In the genomic region with DNA sequence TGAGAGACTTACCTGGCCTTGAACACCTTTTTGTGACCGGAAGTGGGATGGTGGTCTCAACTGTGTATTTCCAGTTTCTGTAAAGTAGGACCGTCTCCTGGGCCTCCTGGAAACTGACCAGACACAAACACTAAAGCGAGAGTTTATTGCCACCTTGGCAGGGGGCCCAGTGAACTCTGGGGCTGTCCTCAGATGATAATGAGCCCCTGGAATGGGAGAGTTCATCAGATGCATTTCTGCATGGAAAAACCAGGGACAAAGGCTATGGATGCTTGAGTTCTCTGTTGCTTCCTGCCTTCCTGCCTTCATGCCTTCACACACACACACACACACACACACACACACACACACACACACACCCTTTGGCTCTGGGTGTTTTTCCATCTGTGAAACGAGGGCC, we compare ENCODE assay signal across 14 mouse cellular contexts. TPM values are rescaled to one million over a fixed set of nuclear protein-coding genes. Genes with fewer than 3 reads are reported as not detected.
DNase-seq lines count a peak whose midpoint lies in the region; ATAC-seq and TF ChIP-seq lines count a peak whose summit lies in the region.
"Had no signal": no experiment of that assay in that cellular context is flagged by ENCODE, and none has a peak within 500 bp of the region (broad histone marks: within the 10 kb centered on the region; RNA-seq: fewer than 3 reads in every experiment).

No protein-coding gene starts in this region.

- peak; percentile 54 for DNase-seq in retina, postnatal 1 day
- DNase-seq in retina, embryonic 14.5 days (ENCODE audit: low spot score), result no peak
- peak; percentile 34 for DNase-seq in kidney, adult 9 months
- DNase-seq in spleen, postnatal 14 days (ENCODE audit: low spot score in 2 of 2), result no peak
- DNase-seq in cerebellum, adult 2 months, result no peak
- DNase-seq in thymus, postnatal 0 days (ENCODE audit: low spot score), result no peak
- DNase-seq: cerebellum, postnatal 25 days; gastrocnemius, postnatal 36 days had no signal

- H3K27ac ChIP-seq in hindbrain, embryonic 15.5 days (replicated peaks), result no peak overlapping the region
- no peak overlapping the region for H3K27ac ChIP-seq in hindbrain, embryonic 12.5 days
- H3K27ac ChIP-seq in cerebellum, adult 2 months (ENCODE audit: insufficient read depth, low read length), result no peak overlapping the region
- H3K27ac ChIP-seq: heart, embryonic 15.5 days; intestine, embryonic 15.5 days; limb, embryonic 12.5 days had no signal

- peak overlapping the region; percentile 98; the same call in 1 of the 2 replicates for H3K4me2 ChIP-seq in hindbrain, embryonic 15.5 days
- no peak overlapping the region for H3K4me2 ChIP-seq in hindbrain, embryonic 12.5 days (replicated peaks)
- H3K4me2 ChIP-seq: heart, embryonic 15.5 days; limb, embryonic 12.5 days had no signal

- H3K4me1 ChIP-seq in hindbrain, embryonic 15.5 days (replicated peaks), result peaks cover 52% of the 10 kb centered on the region
- H3K4me1 ChIP-seq in hindbrain, embryonic 12.5 days, result peaks cover 27% of the 10 kb centered on the region
- peaks cover 10% of the 10 kb centered on the region; the same call in 1 of the 2 replicates for H3K4me1 ChIP-seq in cerebellum, adult 2 months (ENCODE audit: control insufficient read depth, insufficient read depth, low read length)

- TF ChIP-seq POLR2A in cerebellum, adult 2 months (IDR thresholded peaks at IDR 0.05; ENCODE audit: borderline replicate concordance, insufficient read depth, low read length), result no peak

- H3K27me3 ChIP-seq in hindbrain, embryonic 15.5 days, result peaks cover 9% of the 10 kb centered on the region; the same call in 1 of the 2 replicates
- peaks cover 64% of the 10 kb centered on the region for H3K27me3 ChIP-seq in hindbrain, embryonic 12.5 days
- H3K27me3 ChIP-seq in cerebellum, adult 2 months (ENCODE audit: control insufficient read depth, insufficient read depth, low read length), result no peaks in the 10 kb centered on the region; the same call in 1 of the 2 replicates

- no peak for ATAC-seq in hindbrain, embryonic 15.5 days (ENCODE audit: low FRiP score, low read depth)
- ATAC-seq in hindbrain, embryonic 12.5 days (ENCODE audit: low FRiP score), result no peak
- ATAC-seq: CD4-positive, CD25-positive, alpha-beta regulatory T cell, adult 4 months; intestine, embryonic 15.5 days had no signal

- no peak overlapping the region for H3K9ac ChIP-seq in hindbrain, embryonic 15.5 days
- H3K9ac ChIP-seq in hindbrain, embryonic 12.5 days, result no peak overlapping the region
- H3K9ac ChIP-seq: heart, embryonic 15.5 days; intestine, embryonic 15.5 days; limb, embryonic 12.5 days had no signal

- TF ChIP-seq CTCF in cerebellum, adult 2 months (IDR thresholded peaks at IDR 0.05; ENCODE audit: borderline replicate concordance, insufficient read depth, low read depth, low read length), result no peak

- no peaks in the 10 kb centered on the region for H3K9me3 ChIP-seq in hindbrain, embryonic 15.5 days
- H3K9me3 ChIP-seq in hindbrain, embryonic 12.5 days (replicated peaks), result no peaks in the 10 kb centered on the region
- H3K9me3 ChIP-seq: heart, embryonic 15.5 days; intestine, embryonic 15.5 days; limb, embryonic 12.5 days had no signal

- H3K36me3 ChIP-seq in hindbrain, embryonic 15.5 days, result no peaks in the 10 kb centered on the region
- no peaks in the 10 kb centered on the region for H3K36me3 ChIP-seq in hindbrain, embryonic 12.5 days
- H3K36me3 ChIP-seq: heart, embryonic 15.5 days; intestine, embryonic 15.5 days; limb, embryonic 12.5 days had no signal

- 0 out of 2 replicates have a peak overlapping the region, but pooled peaks have one; percentile 61 for H3K4me3 ChIP-seq in hindbrain, embryonic 15.5 days
- no peak overlapping the region for H3K4me3 ChIP-seq in hindbrain, embryonic 12.5 days
- no peak overlapping the region for H3K4me3 ChIP-seq in cerebellum, adult 2 months (replicated peaks; ENCODE audit: insufficient read depth, low read depth, low read length)
- H3K4me3 ChIP-seq: heart, embryonic 15.5 days; intestine, embryonic 15.5 days; limb, embryonic 12.5 days had no signal

- 40% methylated on average over 4 of the region's 4 CpGs for WGBS in hindbrain, embryonic 15.5 days
- WGBS in hindbrain, embryonic 12.5 days, result 54% methylated on average over 4 of the region's 4 CpGs
- WGBS in cerebellum, adult 2 months, result 53% methylated on average over 4 of the region's 4 CpGs

RNA-seq across cellular contexts. Expression of gene Cpne2, which starts 1.8 kb away (rescaled TPM):
- polyA plus RNA-seq in hindbrain, embryonic 15.5 days (2015; fragmentation: Nextera tagmentation; extraction: Ambion mirVana), result 19.4 and 26.4 TPM in 2 replicates
- polyA plus RNA-seq in hindbrain, embryonic 12.5 days (2016; fragmentation: Nextera tagmentation; extraction: Ambion mirVana), result 10.4 and 11.9 TPM in 2 replicates
- polyA plus RNA-seq in cerebellum, adult 2 months (2012; rRNA removed), result 39.3 and 46.3 TPM in 2 replicates
- polyA plus RNA-seq in thymus, postnatal 0 days (2015; fragmentation: Nextera tagmentation; extraction: Ambion mirVana), result 2.9 and 3.0 TPM in 2 replicates

Comparison
In these comparisons a context has a peak if more than half of its experiments do, and no peak if none do; other contexts are left out.
1. DNase-seq: peak in retina, postnatal 1 day (single experiment) and kidney, adult 9 months (single experiment); none in retina, embryonic 14.5 days (single experiment), spleen, postnatal 14 days (0 of 2), cerebellum, adult 2 months (0 of 2) and thymus, postnatal 0 days (single experiment).